Mouse (Mus musculus) spleen, postnatal 36 days (tissue): ENCODE data around the gene H2-T3.
"Not testable (repeated sequence)": the region's sequence is repeated elsewhere in the genome, so short reads cannot be mapped to it uniquely, and the experiment has no call there.

Experiments
- DNase-seq, 2 experiments: peaks; one replicate each; pipeline ENCODE4 v3.0.0; 2022; ENCODE audit warnings: low spot score in 2 of 2, mixed read lengths in 1 of 2

Gene H2-T3

GRCm38 (mm10) chr17:36178938-36179337, 11.1 kb downstream of the H2-T3 start:
- DNase-seq = peak in 1 of 2 experiments; percentile 13

- not testable (repeated sequence) for DNase-seq
Measured at GRCm38 (mm10) chr17:36176132-36176531, 14.0 kb downstream of the H2-T3 start.

- no peak for DNase-seq
Measured at GRCm38 (mm10) chr17:36170287-36170814, 19.7 kb downstream of the H2-T3 start.

- DNase-seq = no peak
Measured at GRCm38 (mm10) chr17:36169753-36170152, 20.3 kb downstream of the H2-T3 start.

- DNase-seq = not testable (repeated sequence)
Measured at GRCm38 (mm10) chr17:36169094-36169493, 21.0 kb downstream of the H2-T3 start.

GRCm38 (mm10) chr17:36168039-36168652, 21.9 kb downstream of the H2-T3 start, which contains the start of gene Gm8909:
Gene Gm8909, minus strand, starts transcription at chr17:36168537.
- no peak for DNase-seq

- no peak for DNase-seq
Measured at GRCm38 (mm10) chr17:36167306-36168038, 22.6 kb downstream of the H2-T3 start.

GRCm38 (mm10) chr17:36166901-36167300, 23.2 kb downstream of the H2-T3 start:
- DNase-seq = not testable (repeated sequence)

- no peak for DNase-seq
Measured at GRCm38 (mm10) chr17:36161129-36162051, 28.7 kb downstream of the H2-T3 start.

GRCm38 (mm10) chr17:36158264-36158663, 31.8 kb downstream of the H2-T3 start:
- not testable (repeated sequence) for DNase-seq

- DNase-seq = not testable (repeated sequence)
Measured at GRCm38 (mm10) chr17:36157782-36158181, 32.3 kb downstream of the H2-T3 start.

- no peak for DNase-seq
Measured at GRCm38 (mm10) chr17:36154271-36155149, 35.6 kb downstream of the H2-T3 start.

GRCm38 (mm10) chr17:36151200-36151599, 38.9 kb downstream of the H2-T3 start:
- DNase-seq = not testable (repeated sequence)

- not testable (repeated sequence) for DNase-seq
Measured at GRCm38 (mm10) chr17:36148468-36148867, 41.6 kb downstream of the H2-T3 start.

GRCm38 (mm10) chr17:36146937-36147336, 43.1 kb downstream of the H2-T3 start:
- DNase-seq = not testable (repeated sequence)

GRCm38 (mm10) chr17:36145861-36146156, 44.3 kb downstream of the H2-T3 start:
- DNase-seq = not testable (repeated sequence)

- DNase-seq = no peak
Measured at GRCm38 (mm10) chr17:36145111-36145860, 44.8 kb downstream of the H2-T3 start.

GRCm38 (mm10) chr17:36136299-36136848, 53.7 kb downstream of the H2-T3 start:
- not testable (repeated sequence) for DNase-seq
